Mouse (Mus musculus) erythroblast, embryonic 14.5 days (primary cell): ENCODE results near the gene Dync1i2. TPM values are rescaled to one million over a fixed set of nuclear protein-coding genes. Genes with fewer than 3 reads are reported as not detected.

Experiments used
- H3K27me3 ChIP-seq: 2 replicates; pipeline ENCODE4 v1.6.1; 2012; ENCODE audit warnings: inconsistent platforms; ENCODE audit not compliant: control insufficient read depth
- H3K36me3 ChIP-seq: 2 replicates; pipeline ENCODE4 v1.6.1; 2012; ENCODE audit warnings: mild to moderate bottlenecking, inconsistent platforms; ENCODE audit not compliant: control insufficient read depth
- H3K4me1 ChIP-seq: 2 replicates; pipeline ENCODE4 v1.6.1; 2012; ENCODE audit warnings: inconsistent platforms; ENCODE audit not compliant: control insufficient read depth
- H3K4me3 ChIP-seq: replicated peaks from 2 replicates; pipeline ENCODE3; 2012; ENCODE audit warnings: moderate library complexity, mild to moderate bottlenecking, inconsistent platforms
- H3K9me3 ChIP-seq: 2 replicates; pipeline ENCODE4 v1.6.1; 2012; ENCODE audit warnings: low read length, inconsistent platforms, mixed read lengths; ENCODE audit not compliant: control insufficient read depth
- GATA1 ChIP-seq: IDR thresholded peaks from 2 replicates; pipeline ENCODE4 v1.6.1; 2012; ENCODE audit warnings: low read length, inconsistent platforms, mixed read lengths
- TAL1 ChIP-seq: IDR thresholded peaks from 3 replicates; pipeline ENCODE4 v1.6.1; 2012; ENCODE audit warnings: low read length, inconsistent platforms, mixed read lengths
- polyA plus RNA-seq: library from polyadenylated mRNA; stranded (reverse); fragments of >175 nt; gene quantifications from 2 replicates; pipeline ENCODE4 v1.2.3, GENCODE M21; 2012

The Dync1i2 gene
- polyA plus RNA-seq, 1 experiment = 1.3 TPM

DNA sequence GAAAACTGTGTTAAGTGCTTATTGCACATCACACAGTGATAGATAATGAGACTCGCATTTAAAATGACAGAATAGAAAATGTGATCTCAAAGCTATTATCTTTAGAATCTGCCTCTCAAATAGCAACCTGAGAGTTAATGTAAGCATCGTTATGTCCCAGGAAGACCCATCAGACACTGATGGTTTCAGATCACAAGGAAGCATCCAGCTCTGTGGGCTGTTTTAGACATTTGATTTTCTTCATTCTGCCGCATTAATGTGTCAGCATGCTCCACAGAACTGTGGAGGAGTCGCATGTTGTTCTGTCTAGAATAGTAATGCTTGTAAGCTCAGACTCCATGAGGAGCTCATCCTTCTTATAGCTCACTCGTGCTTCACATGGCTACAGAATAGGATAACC lies 34.6 kb downstream of the Dync1i2 start:
- H3K36me3 ChIP-seq = peaks cover 59% of the 10 kb centered on the region
- no peaks in the 10 kb centered on the region for H3K9me3 ChIP-seq
- no peaks in the 10 kb centered on the region for H3K27me3 ChIP-seq
- H3K4me1 ChIP-seq = no peaks in the 10 kb centered on the region
- H3K4me3 ChIP-seq = no peak overlapping the region
- TF ChIP-seq TAL1 (no peak), GATA1 (no peak)

DNA sequence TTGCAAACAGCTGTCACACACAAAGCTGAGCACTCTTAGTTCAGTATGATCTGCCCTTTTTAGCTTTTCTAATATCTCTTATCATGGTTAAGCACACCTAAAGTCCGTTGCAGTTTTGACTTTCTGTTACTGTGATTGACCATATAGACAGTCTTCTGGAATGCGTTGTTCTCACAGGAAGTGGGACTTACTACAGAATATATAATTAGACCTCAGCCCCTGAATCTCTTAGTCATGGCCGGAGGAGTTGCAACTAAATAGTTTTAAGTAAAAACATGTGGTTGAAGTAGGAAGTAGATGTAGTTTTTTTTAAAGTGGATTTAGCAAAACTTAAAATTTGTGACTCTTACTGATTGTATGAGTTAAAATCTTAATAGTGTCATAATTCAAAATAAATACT lies 36.6 kb downstream of the Dync1i2 start:
- no peak overlapping the region for H3K4me3 ChIP-seq
- no peaks in the 10 kb centered on the region for H3K9me3 ChIP-seq
- H3K4me1 ChIP-seq = no peaks in the 10 kb centered on the region
- TF ChIP-seq GATA1 = no peak
- no peak for TF ChIP-seq TAL1
- no peaks in the 10 kb centered on the region for H3K27me3 ChIP-seq
- peaks cover 72% of the 10 kb centered on the region for H3K36me3 ChIP-seq

DNA sequence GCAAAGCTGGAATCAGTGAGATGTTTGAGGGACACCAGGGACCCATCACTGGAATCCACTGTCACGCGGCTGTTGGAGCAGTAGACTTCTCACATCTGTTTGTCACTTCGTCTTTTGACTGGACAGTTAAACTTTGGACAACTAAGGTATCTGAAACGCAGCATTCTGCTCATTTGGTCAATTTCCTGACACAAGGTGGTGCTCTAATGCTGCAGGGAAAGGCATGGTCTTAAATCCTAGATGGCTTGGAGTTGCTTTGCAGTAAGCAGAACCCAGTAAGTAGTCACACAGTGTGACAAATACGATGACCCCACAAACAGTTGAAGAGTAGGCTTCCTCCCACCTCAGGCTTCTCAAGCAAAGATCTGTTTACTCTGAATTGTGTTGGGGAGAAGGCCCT lies 39.3 kb downstream of the Dync1i2 start:
- no peaks in the 10 kb centered on the region for H3K4me1 ChIP-seq
- H3K27me3 ChIP-seq = no peaks in the 10 kb centered on the region
- H3K4me3 ChIP-seq = no peak overlapping the region
- H3K36me3 ChIP-seq = peaks cover 76% of the 10 kb centered on the region
- TF ChIP-seq TAL1 (no peak), GATA1 (no peak)
- no peaks in the 10 kb centered on the region for H3K9me3 ChIP-seq

DNA sequence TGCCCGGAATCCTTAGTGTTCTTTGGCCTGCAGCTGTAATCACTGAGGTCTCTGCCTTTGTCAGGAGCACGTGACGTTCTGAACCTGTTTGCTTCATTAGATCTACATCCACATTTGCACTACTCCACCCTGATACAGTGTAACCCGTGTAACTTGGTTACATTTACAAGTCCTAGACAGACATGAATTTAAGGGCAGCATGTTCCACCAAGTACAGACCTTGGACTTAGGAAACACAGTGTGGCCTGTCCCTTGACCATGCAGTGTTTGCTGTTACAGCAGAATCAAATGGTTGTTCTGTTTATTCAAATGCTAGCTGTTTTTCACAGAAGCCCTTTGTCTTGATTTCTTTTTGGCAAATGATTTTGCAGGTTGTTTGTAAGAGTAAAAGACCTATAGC lies 43.3 kb downstream of the Dync1i2 start:
- Histone ChIP-seq H3K9me3 (no peaks in the 10 kb centered on the region), H3K27me3 (no peaks in the 10 kb centered on the region), H3K4me3 (no peak overlapping the region), H3K36me3 (peaks cover 87% of the 10 kb centered on the region), H3K4me1 (no peaks in the 10 kb centered on the region)
- TF ChIP-seq TAL1 (no peak), GATA1 (no peak)

DNA sequence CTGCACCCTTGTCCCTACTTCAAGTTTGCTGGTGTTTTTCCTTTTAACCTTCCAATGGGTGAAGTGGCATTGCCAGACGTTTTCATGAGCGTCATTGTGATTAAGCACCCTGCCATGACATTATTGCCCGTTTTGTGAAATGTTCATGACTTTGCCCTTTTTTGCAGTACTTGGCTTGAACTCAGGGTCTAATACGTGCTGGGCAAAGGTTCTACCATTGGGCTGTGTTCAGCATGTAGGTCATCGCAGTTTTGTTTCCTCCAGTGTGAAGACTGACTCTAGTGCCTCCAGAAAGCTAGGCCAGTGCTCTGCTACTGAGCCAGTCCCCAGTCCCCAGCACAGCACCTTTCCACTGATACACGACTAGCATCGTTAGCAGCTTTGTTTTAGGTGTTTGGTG lies 45.1 kb downstream of the Dync1i2 start:
- H3K36me3 ChIP-seq = peaks cover 81% of the 10 kb centered on the region
- no peaks in the 10 kb centered on the region for H3K9me3 ChIP-seq

DNA sequence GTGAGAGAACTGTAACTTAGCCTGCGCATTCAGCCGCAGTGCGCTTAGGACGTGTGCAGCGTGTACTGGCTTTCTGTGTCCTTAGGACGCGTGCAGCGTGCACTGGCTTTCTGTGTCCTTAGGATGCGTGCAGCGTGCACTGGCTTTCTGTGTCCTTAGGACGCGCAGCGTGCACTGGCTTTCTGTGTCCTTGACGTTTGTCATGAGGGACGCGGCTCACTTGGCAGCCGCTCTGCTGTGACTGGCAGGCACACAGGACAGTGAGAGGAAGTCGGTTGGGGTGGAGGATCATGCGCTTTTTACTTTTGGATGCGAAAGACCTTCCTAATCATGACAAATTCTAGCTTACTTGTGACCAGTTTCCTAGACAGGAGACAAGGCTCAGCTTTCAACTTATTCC lies 53.1 kb downstream of the Dync1i2 start:
- H3K9me3 ChIP-seq = no peaks in the 10 kb centered on the region
- no peaks in the 10 kb centered on the region for H3K27me3 ChIP-seq
- TF ChIP-seq GATA1 = no peak
- peaks cover 62% of the 10 kb centered on the region for H3K36me3 ChIP-seq
- H3K4me1 ChIP-seq = peaks cover 14% of the 10 kb centered on the region
- H3K4me3 ChIP-seq = no peak overlapping the region

More for the DNA sequence above, 45.1 kb downstream of the Dync1i2 start:
- no peak overlapping the region for H3K4me3 ChIP-seq
- no peaks in the 10 kb centered on the region for H3K27me3 ChIP-seq
- TF ChIP-seq GATA1 (no peak), TAL1 (no peak)
- no peaks in the 10 kb centered on the region for H3K4me1 ChIP-seq

DNA sequence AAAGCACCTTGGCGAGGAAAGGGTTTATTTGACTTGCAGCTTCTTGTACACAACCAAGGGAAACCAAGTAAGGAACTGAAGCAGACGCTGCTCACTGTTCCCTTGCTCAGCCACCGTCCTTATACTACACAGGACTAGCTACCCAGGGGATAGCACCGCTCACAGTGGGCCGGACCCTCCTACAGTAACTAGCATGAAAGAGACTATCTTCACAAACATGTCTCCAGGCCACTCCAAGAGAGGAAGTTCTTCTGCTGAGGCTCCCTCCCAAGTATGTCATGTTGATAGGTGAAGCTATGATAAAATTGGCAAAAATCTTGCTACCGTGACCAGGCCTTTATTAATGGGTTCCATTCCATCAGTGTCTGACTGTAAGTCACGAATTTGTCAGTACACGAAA lies 57.2 kb downstream of the Dync1i2 start:
- H3K36me3 ChIP-seq = peaks cover 30% of the 10 kb centered on the region
- H3K9me3 ChIP-seq = no peaks in the 10 kb centered on the region
- TF ChIP-seq TAL1 (no peak), GATA1 (no peak)
- peaks cover 26% of the 10 kb centered on the region for H3K4me1 ChIP-seq
- no peaks in the 10 kb centered on the region for H3K27me3 ChIP-seq
- H3K4me3 ChIP-seq = no peak overlapping the region

DNA sequence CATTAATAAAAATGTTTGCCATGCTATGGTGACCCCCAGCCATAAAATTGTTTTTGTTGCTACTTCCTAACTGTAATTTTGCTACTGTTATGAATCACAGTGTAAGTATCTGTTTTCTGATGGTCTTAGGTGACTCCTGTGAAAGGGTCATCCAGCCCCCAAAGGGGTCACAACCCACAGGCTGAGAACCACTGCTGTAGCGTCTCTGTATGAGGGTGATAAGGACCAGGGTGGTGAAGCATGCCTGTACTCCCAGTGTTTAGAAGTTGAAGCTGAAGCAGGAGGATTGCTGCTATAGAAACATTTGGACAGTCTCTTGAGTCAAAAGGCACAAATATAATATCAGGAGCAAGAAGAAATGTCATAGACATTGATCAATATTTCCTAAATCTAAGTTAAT lies 57.8 kb downstream of the Dync1i2 start:
- H3K36me3 ChIP-seq = peaks cover 28% of the 10 kb centered on the region
- TF ChIP-seq TAL1 (no peak), GATA1 (no peak)
- peaks cover 26% of the 10 kb centered on the region for H3K4me1 ChIP-seq
- H3K4me3 ChIP-seq = no peak overlapping the region
- H3K27me3 ChIP-seq = no peaks in the 10 kb centered on the region
- H3K9me3 ChIP-seq = no peaks in the 10 kb centered on the region

DNA sequence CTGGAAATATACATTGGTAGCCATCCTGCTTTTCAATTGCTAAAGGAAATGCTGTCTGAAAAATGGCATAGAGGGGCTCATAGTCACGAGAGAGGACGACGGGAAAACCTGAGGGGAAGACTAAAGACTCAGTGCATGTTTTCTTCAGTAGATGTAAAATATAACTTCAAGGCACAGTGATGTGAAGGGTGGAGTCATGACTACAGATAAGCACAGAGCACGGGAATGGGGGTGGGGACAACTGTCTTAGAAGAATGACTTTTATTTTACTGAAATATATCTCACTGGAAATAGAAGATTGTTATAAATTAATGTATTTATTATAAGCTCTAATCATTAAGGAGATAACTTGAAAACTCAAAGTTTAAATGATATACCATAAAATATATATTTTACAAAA lies 58.6 kb downstream of the Dync1i2 start:
- H3K4me3 ChIP-seq = no peak overlapping the region
- H3K36me3 ChIP-seq = peaks cover 29% of the 10 kb centered on the region
- H3K27me3 ChIP-seq = no peaks in the 10 kb centered on the region
- no peak for TF ChIP-seq TAL1
- TF ChIP-seq GATA1 = no peak
- peaks cover 26% of the 10 kb centered on the region for H3K4me1 ChIP-seq
- no peaks in the 10 kb centered on the region for H3K9me3 ChIP-seq

DNA sequence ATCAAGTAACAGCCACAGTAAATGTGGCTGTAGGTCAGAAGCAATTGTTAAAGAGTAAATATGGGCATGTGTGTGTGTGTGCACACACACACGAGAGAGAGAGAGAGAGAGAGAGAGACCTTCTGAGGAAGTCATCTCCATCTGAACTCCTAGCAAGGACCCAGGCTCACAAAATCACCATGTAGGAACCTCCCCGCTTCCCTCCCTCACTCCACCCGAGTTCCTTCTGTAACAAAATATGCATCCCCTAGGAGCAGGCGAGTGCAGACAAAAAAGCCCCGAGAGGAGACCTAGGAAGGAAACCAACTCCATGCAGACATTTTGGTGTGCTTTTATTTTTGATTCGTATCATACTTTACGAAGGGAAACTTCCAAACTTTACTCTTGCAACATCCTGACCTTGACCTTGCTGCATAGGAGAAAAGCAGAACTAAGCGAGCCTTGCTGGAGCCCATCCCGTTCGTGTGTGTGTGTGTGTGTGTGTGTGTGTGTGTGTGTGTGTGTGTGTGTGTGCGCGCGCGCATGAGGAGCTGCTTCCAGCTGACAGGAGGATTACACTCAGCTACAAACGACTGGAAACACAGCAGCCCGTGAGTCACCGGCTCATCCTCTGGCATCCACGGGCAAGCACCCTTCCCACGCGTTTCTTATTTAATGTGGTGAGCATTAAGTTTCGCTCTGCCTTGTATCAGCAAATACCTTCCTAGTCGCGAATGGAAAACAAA lies 62.6 kb downstream of the Dync1i2 start:
- no peak for TF ChIP-seq TAL1
- no peak for TF ChIP-seq GATA1
- H3K4me1 ChIP-seq = peaks cover 21% of the 10 kb centered on the region
- H3K4me3 ChIP-seq = no peak overlapping the region
- no peaks in the 10 kb centered on the region for H3K9me3 ChIP-seq
- peaks cover 46% of the 10 kb centered on the region for H3K36me3 ChIP-seq
- no peaks in the 10 kb centered on the region for H3K27me3 ChIP-seq
